Mouse (Mus musculus): ENCODE measurements around the gene Myadm.

Myadm gene

DNA sequence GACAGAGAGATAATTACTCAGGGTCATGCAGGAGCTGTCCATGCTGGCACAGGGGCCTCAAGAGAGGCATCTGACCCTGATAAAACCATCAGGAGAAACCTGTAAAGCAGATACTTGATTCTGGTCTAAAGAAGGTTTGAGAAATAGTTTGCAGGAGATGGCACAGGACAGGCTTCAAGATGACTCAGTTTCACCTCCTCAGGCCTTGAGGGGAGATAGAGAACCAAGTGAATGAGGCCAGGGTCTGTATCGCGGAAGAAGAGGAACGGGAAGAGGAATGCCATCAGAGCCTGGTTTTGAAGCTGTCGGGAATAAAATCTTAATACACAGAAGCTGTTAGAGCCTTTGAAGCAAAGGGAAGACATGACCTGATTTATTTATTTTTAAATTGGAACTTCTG is 28.8 kb downstream of the Myadm start:
- no peak for DNase-seq (ENCODE audit: low spot score)

DNA sequence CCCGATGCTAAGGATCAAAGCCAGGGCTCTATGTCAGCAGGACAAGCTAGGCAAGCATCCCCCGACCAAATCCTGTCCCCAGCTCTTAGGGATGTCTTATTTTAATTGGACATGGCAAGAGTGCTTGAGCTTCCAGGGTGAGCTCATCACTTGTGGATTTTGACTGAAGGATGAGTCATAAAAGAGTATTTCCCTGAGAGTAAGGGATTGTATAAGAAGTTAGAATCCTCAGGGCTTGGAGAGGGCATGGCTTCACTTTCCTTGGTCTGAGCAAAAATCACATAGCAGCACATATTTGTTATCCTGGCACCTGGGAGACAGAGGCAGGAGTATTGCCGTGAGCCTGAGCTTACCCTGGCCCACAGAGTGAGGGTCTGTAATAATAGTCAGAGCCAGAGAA is 32.0 kb downstream of the Myadm start:
- no peak for DNase-seq (ENCODE audit: low spot score)

DNA sequence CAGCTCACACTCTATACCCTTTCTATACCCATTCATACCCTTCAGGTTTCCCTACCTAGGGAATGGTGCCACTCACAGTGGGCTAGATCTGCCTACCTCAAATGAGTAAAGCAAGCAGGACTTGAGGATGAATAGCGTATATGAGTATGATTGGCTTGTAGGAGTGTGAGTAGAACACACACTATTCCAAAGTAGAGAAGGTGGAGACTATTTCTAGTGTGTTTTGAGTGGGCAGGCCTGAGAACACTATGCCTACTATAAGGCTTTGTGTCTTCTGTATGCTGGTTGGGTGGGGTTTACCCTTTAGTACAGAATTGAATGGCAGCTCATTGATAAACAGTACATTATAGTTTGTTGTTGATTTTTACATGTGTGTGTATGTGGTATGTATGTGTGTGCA is 34.9 kb downstream of the Myadm start:
- DNase-seq (ENCODE audit: low spot score) = no peak

DNA sequence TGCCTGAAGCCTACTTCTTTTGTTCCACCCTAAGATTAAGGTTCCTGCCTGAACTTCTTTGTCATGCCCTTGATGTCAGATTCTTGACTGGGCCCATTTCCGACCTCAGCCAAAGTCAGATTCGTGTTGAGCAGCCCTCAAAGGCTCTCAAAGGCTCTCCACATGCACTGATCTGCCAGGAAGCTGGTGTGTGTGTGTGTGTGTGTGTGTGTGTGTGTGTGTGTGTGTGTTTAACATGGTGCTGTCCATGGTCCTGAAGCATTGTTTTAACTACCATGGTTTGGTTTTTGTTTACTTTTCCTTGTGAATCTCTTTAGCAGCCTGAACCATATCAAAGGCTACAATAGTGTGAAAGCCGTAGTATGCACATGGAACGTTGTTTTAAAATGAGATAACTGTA is 39.1 kb downstream of the Myadm start:
- DNase-seq (ENCODE audit: low spot score) = peak; percentile 51

DNA sequence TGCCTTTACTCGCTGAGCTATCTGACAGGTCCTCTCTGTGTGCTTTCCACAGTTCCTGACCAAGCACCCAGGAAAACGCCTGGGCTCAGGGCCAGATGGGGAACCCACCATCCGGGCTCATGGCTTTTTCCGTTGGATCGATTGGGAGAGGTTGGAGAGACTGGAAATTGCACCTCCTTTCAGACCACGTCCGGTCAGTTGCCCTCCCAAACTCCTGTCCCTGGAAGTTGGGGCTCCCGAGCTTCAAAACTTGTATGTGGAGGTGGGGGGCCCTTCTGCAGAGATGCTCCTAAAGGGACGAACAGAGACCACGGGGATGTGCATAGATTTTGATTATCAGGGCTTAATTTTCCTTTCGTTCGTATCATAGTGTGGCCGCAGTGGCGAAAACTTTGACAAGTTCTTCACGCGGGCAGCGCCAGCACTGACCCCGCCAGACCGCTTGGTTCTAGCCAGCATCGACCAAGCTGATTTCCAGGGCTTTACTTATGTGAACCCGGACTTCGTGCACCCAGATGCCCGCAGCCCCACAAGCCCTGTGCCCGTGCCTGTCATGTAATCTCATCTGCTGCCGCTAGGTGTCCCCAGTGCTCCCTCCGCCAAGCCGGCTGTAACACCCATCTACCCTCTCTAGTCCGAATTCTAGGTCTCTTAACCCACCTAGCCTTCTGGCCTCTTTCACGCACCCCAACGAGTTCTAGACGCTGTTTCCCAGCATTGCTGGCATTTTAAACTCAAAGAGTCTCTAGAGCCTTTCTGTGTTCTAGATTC is 41.1 kb downstream of the Myadm start:
- DNase-seq (ENCODE audit: low spot score) = peak; percentile 87

DNA sequence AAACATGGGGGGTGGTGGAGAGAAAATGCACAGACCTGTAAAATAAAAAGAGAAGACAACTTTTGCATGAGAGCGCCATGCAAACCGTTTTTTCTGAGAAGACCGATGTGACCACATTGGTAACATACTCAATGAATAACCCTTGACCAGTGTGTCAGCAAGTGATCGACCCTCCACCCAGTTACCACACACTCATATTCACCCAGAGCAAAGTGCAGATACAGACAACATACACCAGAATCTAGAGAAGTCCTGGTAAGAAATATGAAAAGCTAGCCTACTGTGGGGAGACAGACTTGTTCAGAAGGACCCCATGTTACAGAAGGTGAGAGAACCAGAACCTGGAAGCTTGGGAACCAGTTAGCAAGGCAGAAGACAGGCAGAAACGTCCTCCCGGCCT is 42.3 kb downstream of the Myadm start:
- DNase-seq (ENCODE audit: low spot score) = no peak

DNA sequence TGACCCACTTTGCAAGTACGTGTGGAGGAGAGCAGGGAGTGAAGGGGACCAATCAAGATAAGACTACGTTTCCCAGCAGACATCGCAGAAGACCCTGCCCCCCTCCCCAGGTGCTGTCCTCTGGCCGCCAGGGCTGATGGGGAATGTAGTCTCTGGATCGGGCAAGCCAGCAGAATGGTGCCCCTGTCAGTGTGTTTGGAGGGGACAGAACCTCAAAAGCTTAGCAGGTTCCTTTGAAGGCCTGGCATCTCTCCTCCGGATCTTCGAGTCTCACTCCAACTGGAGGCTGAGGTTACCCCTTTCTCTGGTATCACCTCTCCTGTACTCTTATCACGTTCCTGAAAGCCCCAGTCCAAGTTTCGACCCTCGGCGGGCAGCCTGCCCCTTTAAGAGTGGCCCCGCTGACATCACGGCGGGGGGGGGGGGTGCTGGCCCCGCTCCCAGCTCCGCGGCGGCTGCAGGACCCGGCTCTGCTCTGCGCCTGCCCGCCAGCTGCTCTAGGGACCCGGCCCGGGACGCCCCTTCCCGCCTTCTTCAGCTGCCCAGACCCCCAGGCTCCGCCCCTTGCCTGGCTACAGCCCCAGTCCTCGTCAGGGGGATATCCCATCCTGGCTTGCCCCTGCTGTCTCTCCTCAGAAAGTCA is 42.8 kb downstream of the Myadm start:
- DNase-seq (ENCODE audit: low spot score) = peak; percentile 83

DNA sequence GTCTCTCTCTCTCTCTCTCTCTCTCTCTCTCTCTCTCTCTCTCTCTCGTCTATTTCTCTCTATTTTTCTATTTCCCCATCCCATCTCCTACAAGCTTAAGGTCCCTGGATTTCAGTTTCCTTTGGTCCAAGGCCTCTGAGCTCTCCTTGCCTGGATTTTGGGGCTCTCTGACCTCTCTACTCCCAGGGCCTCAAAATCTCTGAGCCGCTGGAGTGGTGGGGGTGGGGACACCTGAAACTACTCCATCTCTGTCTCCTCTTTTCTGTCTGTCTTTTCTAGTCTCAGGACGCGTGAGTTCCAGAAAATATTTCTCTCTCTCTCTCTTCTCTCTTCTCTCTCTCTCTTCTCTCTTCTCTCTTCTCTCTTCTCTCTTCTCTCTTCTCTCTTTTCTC is 43.3 kb downstream of the Myadm start:
- no peak for DNase-seq (ENCODE audit: low spot score)

DNA sequence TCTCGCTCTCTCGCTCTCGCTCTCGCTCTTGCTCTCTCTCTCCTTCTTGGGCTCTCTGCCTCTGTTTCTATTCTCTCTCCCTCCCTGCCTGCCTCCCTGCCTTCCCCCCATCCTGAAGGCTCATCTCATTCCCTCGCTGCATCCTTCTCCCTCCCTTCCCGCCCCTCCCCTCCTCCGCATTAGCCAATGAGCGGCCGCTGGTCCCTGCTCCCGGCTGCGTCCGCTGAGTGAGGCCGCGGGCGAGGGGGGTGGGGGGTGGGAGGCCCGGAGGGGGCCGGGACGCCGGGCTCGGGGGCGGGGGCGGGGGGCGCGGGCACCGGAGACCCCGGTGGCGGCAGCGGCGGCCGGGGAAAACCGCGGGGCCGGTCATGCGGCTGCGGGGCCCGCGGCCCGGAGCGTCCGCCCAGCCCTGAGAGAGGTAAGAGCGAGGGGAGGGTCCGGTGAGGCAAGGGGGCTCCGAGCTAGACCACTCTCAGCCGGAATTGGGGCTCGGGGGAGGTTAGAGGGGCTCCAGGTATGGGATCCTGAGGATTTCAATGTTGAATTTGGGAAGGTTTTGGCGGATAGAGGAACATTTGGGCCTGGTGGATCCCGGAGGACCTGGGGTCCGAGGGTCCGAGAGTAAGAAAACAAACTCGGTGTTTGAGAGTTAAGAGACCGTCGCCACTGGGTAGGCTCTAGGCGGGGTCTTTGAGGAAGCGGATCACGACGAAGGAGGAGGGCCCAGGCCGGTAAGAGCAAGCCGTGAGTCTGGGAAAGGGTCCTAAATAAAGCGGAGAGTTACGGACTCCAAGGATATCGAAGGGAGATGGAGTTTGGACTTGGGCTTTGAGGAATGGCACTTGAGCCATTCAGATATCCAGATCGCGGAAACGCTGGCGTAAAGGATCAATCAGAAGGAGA is 44.0 kb downstream of the Myadm start, which contains the start of gene Cacng7:
Gene Cacng7 (plus strand): TSS at position 337 of the 903 bp plus-strand sequence.
- peak; percentile 52 for DNase-seq (ENCODE audit: low spot score)

DNA sequence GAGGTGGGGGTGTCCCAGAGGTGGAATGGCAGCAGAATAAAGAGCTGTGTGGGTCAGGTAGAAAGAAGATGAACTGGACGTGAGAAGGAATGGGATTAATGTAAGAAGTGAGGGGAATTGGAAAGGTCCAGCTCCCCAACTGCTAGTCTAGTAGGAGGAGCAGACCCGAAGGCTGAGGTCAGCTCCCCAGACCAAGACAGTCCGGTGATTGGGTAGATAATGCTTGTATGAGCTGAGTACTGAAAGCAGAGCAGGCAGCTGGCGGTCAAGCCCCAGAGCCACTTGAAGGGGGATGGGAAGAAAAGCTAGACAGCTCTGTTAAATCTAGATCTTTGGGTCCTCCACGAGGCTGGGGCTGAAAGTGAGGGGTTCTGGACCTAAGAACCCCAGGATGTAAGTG is 44.7 kb downstream of the Myadm start:
- DNase-seq (ENCODE audit: low spot score) = no peak

DNA sequence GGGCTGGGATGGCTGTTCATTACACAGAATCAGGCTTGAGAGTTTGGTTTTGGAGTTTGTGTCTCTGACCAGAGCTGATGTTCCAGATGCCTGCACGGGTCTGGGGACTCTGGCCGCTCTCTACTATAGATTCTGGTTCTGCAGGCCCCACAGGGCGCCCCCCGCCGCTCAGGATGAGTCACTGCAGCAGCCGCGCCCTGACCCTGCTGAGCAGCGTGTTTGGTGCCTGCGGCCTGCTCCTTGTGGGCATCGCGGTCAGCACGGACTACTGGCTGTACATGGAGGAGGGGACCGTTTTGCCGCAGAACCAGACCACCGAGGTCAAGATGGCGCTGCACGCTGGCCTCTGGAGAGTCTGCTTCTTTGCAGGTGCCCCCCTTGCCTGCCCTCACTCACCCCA is 47.5 kb downstream of the Myadm start:
- peak; percentile 45 for DNase-seq (ENCODE audit: low spot score)

DNA sequence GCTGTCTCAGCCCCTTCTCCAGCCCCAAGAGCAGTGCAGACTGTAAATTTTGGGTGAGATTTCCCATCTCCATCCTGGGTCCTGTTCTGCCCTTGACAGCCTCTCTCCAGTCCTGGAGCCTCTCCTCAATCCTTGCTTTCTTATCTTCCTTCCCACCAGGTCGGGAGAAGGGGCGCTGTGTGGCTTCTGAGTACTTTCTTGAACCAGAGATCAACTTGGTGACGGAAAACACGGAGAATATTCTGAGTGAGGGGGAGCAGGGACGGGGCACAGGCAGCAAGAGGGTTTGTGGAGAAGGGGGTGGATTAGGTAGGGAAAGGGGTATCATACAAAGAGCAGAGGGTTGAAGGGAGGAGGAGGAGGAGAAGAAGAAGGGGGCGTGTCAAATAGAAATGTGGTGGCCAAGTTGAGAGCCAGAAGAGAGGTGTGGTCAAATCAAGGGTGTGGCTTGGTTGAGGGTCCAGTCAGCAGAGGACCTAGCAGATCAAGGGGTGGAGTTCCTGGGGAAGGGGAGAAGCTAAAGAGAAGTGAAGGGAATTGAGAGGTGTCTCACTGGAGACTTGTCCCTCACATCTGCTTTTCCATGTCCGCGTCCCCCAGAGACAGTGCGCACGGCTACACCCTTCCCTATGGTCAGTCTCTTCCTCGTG is 49.5 kb downstream of the Myadm start:
- no peak for DNase-seq (ENCODE audit: low spot score)

DNA sequence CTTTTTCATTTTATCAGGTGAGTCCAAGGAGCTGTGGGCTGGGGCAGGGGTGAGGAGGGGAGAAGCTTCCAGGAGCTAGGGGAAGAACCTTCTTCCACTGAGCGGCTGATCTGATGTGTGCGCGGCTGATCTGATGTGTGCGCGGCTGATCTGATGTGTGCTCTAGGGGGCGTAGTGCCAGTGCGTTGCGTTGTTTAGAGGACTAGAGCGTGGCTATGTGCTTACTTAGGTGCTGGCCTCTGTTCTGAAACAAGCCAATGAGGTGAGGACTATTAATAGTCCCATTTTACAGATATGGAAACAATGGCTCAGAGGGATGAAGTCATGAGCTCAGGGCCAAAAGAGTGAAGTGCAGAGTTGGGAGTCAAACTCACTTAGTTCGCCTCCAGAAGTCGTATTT is 50.1 kb downstream of the Myadm start:
- no peak for DNase-seq (ENCODE audit: low spot score)

DNA sequence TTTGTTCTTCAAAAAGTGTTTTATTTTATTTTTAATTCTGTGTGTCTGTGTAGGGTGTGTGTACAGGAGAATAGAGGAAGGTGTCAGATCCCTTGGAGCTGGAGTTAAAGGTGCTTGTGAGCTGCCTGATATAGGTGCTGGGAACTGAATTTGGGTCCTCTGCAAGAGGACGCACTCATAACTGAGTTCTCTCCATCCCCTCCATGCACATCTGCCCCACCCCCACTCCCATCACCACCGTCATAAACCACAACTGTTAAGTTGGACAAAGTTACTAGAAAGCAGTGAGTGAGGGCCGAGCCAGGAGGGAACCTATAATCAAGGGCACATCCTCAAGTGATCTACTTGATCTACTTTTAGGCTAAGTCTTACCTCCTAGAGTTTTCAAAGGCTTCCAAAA is 55.0 kb downstream of the Myadm start:
- no peak for DNase-seq (ENCODE audit: low spot score)

DNA sequence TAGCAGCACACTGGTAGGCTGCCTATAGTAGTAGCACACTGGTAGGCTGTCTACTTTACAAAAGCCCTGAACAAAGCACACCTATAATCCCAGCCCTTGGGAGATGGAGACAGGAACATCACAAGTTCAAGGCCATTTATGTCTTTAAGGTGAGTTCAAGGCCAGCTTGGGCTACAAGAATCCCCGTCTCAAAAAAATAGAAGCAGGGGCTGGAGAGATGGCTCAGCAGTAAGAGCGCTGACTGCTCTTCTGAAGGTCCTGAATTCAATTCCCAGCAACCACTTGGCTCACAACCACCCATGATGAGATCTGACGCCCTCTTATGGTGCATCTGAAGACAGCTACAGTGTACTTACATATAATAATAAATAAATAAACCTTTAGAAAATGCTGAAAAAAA is 56.4 kb downstream of the Myadm start:
- no peak for DNase-seq (ENCODE audit: low spot score)

DNA sequence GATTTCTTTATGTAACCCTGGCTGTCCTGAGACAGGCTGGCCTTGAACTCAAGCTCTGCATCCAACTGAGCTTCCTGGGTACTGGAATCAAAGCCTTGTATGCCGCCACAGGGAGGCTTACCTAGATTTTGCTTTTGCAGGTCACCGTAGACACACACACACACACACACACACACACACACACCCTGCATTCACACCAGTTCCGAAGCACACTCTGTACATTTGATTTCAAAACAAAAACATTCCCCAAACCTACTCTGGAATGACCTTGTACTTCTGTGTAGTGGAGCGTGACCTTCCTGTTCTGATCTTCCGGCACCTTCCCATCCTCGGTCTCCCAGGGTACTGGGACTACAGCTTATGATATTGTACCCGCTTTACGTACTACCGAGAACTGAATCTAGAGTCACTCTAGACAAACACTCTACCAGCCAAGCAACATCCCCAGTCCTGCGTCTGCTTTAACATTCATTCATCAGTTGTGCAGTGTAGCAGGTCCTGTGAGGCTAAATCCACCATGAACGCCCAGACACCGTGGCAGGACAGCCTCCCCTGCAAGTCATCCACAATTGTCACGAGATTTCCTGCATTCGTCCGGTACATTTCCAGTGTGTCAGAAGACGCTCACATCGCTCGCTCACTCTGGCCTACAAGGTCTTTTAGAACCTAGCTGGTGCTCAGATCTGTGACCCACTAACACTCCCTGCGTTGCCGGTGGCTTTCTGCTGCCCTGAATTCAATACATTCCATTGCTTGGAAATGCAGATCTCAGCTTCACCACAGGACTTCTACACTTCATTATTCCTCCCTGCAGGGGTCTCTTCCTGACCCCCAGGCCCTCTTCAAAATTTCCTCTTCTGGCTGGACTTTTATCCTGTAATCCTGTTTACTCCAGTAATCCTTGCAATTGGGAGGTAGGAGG is 58.7 kb downstream of the Myadm start:
- no peak for DNase-seq (ENCODE audit: low spot score)

DNA sequence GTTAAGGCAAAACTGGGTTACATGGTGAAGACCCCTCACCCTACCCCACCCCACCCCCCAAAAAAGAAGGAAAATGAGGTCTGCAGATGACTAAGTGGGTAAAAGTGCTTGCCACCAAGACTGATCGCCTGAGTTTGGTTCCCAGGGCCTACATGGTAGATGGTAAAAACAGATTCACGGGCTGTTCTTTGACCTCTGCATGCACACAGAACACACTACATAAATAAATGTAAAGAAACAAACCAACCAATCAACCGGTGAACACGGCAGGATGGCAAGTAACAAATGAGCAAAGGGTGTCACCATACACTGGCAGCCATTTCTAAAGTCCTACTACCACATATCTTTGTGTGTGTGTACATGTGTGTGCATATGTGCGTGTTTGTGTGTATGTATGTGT is 59.4 kb downstream of the Myadm start:
- DNase-seq (ENCODE audit: low spot score) = no peak

DNA sequence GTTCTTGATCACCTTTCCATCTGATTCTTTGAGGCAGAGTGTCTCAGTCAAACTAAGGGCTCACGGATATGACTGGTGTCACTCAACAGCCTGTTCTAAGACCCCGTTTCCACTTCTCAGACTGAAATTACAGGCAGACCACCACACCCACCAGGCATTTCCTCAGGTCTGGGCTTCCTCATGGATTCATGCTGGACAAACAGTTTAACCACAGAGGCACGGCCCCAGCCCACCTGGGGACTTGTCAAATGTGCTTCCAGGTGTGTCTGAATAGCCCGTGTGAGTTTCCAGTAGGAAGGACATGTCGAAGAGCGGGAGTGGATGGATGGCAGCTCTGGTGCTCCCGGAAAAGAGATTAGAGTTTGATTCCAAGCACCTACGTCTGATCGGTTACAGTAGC is 60.9 kb downstream of the Myadm start:
- no peak for DNase-seq (ENCODE audit: low spot score)
